Mouse (Mus musculus): ENCODE measurements at regions not wholly inside any gene's neighbourhood (a gene's known extent, or its start where the extent isn't known, plus 50 kb on each side); places are given as distances from the start of the nearest gene placed in this dataset.

GRCm38 (mm10) chr9:24833766-24834165 is 59.7 kb upstream of the Tbx20 start:
- no peak for DNase-seq (ENCODE audit: low spot score in 2 of 2)

DNA sequence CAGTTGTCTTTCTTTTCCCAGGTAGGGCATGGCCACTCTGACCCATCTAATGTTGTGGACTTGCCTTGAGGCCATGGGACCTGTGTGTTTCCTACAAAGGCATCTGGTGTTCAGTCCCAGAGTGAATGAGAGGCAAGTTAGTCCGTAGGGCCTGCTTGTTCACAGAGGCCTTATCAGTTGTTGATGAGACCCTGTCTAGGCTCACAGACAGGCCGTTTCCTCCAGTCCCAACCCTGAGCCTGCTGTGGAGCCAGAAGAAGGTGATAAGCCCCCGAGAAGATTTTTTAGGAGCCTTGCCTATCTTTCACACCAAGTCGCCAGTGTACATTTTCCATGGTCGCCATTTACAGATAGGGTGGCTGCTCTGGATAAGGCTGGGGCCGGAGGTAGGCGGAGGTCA is 74.1 kb upstream of the Tbx20 start:
- DNase-seq (ENCODE audit: low spot score in 2 of 2) = no peak

GRCm38 (mm10) chr9:24859459-24859858 is 85.4 kb upstream of the Tbx20 start:
- DNase-seq (ENCODE audit: low spot score in 2 of 2) = no peak

- DNase-seq (ENCODE audit: low spot score in 2 of 2) = no peak
Measured at GRCm38 (mm10) chr9:24866390-24867173, 92.5 kb upstream of the Tbx20 start.

DNA sequence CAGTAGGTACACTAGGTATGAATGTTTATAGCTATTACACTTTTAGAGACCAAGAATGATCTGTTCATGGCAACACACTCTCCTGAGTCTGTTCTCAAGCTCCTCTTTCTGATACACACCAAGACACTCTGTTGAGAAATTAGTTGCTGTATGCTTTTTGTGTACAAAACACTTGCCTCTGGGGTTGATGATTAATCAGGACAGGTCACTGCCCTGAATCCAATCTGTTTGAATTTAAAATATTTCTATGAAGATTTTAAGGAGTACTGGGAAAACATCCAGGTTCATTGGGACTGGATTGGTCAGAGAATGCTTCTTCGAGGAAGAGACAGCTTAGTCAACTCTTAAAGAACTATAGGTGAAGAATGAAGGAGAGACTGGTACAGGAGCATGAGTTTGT is 94.6 kb upstream of the Tbx20 start:
- DNase-seq (ENCODE audit: low spot score in 2 of 2) = no peak

DNA sequence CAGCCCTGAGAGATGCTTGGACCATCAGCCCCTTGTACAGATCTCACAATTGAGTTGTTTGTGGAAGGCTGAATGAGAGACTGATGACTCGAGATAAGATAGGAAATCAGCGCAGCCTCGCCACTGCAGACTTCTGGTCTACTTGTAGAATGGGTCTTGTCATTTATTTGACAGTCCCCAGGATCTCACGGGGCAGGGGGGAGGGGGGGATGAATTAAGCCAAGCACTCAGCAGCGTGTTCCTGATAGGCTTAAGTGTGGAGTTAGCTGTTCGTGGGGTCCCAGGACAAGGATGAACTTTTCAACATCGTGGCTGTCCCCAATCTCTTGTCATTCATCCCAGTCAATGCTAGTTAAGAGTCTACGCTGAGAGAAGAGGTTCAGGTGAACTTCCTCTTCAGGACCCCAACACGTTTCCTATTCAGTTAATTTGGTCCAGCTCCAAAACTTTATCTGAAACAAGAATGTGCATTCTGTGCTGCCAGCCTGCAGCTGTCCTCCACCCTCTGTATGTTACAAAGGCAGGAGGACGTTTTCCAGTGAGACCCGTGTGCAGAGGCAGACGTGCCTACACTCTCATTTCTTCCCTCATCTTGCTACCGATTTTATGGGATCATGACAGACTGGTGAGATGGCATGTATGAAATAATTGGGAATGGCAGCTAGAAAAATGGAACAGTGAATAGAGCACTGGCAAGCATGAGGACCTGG is 100.5 kb upstream of the Tbx20 start:
- DNase-seq (ENCODE audit: low spot score in 2 of 2) = no peak

- DNase-seq (ENCODE audit: low spot score in 2 of 2) = no peak
Measured at GRCm38 (mm10) chr9:24878384-24879174, 104.5 kb upstream of the Tbx20 start.

DNA sequence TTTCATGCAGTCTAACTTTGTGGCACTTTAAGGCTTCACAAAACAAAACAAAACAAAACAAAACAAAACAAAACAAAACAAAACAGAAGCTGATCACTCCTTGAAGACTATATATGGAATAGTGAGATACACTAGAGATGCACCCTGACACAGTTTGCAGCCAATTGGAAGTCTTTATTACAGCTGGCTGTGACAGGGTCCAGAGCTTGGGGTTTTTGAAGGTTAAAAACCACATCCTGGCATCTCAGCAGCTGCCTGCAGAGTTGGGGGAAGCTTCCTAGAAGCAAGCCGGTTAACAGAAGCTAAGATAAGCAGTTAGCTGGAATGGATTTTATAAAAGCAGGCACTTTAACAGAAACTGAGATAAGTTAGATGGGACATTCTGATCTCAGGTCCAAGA is 105.6 kb upstream of the Tbx20 start:
- DNase-seq (ENCODE audit: low spot score in 2 of 2) = no peak

- DNase-seq (ENCODE audit: low spot score in 2 of 2) = no peak
Measured at GRCm38 (mm10) chr9:24884011-24884410, 109.9 kb upstream of the Tbx20 start.

- DNase-seq (ENCODE audit: low spot score in 2 of 2) = no peak
Measured at GRCm38 (mm10) chr9:24888282-24888681, 114.2 kb upstream of the Tbx20 start.

DNA sequence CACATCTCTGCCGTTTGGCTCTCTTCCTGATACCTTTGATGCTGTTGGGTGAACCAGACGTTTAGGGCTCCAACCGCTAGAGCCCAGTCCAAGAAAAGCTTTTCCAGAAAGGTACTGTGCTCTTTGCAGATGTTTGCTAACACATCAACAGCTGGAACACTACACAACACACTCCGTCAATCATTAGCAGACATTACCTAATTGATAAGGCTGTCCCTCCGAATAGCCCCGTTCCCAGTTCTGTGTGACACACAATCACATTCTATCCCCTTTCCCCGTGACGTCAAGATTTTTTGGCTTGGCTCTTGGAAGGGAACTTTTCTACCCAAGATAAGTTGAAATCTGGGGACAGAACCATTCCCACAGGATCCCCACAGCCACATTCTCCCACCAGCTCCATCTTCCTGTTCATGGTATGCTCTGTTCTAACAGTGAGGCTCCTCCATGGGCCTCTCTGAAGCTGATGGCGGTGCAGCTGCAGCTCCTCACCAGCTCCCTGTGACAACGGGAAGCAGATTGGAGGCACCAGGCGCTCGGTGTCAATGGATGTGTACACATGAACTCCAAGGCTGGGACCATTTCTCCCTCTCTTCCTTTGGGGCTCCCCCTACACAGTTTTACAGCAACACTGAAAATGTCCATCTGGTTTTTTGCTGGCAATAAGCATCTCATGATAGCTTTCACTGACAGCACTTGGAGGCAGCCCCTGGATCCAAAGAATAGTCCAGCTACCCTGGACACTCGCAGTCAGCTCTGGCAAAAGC is 122.6 kb upstream of the Tbx20 start:
- no peak for DNase-seq (ENCODE audit: low spot score in 2 of 2)

DNA sequence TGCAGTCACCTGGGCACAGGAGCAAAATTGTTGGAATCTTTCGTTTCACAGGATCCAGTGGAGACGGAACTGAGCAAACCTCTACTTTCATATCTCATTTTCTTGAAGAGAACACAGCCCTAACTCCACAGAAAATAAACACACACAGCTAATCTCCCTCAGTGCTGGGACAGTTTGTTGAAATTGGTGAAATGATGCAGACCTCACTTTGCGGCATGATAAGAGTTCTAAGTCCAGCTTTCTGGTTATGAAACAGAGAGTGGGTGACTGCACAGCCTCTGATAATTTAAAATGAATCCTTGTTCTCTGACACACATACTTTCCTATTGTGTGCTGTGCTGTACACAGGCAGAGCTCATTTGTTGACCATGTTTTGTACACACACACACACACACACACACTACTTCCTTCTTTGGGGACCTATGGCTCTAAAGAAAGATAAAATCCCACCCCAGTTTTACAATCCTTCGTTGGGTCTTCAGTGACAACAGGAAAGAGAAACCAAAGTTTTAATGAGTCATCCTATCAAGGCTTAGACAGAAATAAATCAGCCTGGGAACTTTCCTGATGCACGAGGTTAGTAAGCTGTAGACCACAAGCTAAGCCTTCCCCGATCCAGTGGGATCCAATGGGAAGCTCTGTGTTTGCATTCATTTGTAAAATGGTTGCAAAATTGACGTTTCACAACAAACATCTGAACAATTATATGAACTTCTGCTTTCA is 125.3 kb upstream of the Tbx20 start:
- DNase-seq (ENCODE audit: low spot score in 2 of 2) = no peak

GRCm38 (mm10) chr9:24903706-24904105 is 129.6 kb upstream of the Tbx20 start:
- no peak for DNase-seq (ENCODE audit: low spot score in 2 of 2)

GRCm38 (mm10) chr9:24909086-24909979 is 135.2 kb upstream of the Tbx20 start:
- no peak for DNase-seq (ENCODE audit: low spot score in 2 of 2)

GRCm38 (mm10) chr9:24910738-24911137 is 136.6 kb upstream of the Tbx20 start:
- no peak for DNase-seq (ENCODE audit: low spot score in 2 of 2)

DNA sequence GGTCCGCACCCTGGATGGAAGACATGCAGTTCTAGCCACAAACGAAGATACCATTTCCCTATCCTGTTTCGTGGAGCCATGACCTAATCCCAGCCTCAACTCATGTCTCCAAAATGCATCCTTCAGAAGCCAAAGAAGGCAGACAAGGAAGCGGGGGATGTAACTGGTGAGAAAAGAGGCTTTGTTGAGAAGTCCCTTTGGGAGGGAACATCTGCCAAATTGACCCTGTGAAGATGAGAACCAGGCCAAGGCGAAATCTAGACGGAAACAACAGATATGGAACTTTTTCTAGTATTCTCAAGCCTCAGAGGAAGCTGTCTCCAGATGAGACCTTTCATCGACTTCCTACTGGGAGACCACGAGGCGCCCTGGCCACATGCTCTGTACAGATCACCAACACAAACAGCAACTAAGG is 145.9 kb upstream of the Tbx20 start:
- DNase-seq (ENCODE audit: low spot score in 2 of 2) = no peak

- DNase-seq (ENCODE audit: low spot score in 2 of 2) = no peak
Measured at GRCm38 (mm10) chr9:24922051-24922860, 148.2 kb upstream of the Tbx20 start.

DNA sequence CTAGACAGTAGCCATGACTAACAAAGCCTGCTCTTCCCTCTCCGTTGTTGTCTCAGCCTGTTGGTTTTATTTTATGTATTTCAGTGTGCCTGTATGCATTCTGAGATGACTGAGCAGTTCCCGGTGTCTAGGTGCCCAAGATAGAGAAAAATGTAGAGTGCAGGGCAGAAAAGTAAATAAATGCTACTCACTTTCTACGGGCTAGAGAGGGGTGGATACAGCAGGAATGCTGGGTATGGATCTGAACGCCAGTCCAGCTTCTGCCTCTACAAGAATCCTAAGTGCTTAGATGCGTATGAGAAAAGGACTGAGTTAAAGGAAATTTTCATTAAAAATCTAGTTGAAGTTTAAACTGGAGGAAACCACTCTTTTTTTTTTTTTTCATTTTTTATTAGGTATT is 149.4 kb upstream of the Tbx20 start:
- no peak for DNase-seq (ENCODE audit: low spot score in 2 of 2)

DNA sequence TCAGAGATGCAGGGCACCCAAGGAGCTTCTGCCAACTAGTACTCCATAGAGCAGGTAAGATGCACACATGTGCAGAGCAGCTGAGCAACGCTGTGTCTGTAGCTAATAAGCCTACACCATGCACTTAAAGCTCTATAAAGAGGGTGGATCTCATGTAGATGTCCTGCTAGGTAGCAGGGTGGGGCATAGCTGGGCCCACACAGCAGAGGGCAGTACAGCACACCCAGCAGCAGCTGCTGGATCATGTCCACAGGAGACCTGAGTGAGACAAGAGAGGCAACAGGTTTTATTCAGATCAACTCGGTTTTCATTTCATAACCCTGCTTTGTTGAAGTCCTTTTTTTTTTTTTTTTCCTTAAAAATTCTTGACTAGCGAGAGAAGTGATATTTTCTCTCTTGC is 151.5 kb upstream of the Gm10181 start:
- DNase-seq (ENCODE audit: low spot score in 2 of 2) = no peak

Measured in natural killer cell, adult 2 months (primary cell).